Mouse (Mus musculus) midbrain, postnatal 0 days (tissue): ENCODE data around the gene Stx7. TPM values are rescaled to one million over a fixed set of nuclear protein-coding genes. Genes with fewer than 3 reads are reported as not detected.

Experiments used
- ATAC-seq: fragments of 200-750 bp; cut with Nextera tagmentation; 2 replicates; pipeline ENCODE4 v1.8.0; 2017; ENCODE audit warnings: moderate number of reproducible peaks, mild to moderate bottlenecking, moderate TSS enrichment, moderate library complexity; ENCODE audit not compliant: low FRiP score
- DNase-seq: peaks from one replicate; pipeline ENCODE4 v3.0.0-alpha.2; 2015; ENCODE audit warnings: low spot score
- H3K27ac ChIP-seq: fragments of 300-500 bp; sonication (generic); 2 replicates; pipeline ENCODE4 v1.5.1; 2014; ENCODE audit warnings: low read depth, mild to moderate bottlenecking, low read length, mixed read lengths
- H3K27me3 ChIP-seq: fragments of 300-500 bp; sonication (generic); 2 replicates; pipeline ENCODE4 v1.6.1; 2014; ENCODE audit warnings: low read length, control low read depth, mixed read lengths; ENCODE audit not compliant: insufficient read depth
- H3K36me3 ChIP-seq: fragments of 300-500 bp; sonication (generic); 2 replicates; pipeline ENCODE4 v1.6.1; 2014; ENCODE audit warnings: low read length, control low read depth, mixed read lengths; ENCODE audit not compliant: insufficient read depth
- H3K4me1 ChIP-seq: fragments of 300-500 bp; sonication (generic); 2 replicates; pipeline ENCODE4 v1.6.1; 2014; ENCODE audit warnings: mild to moderate bottlenecking, control low read depth, antibody characterized with exemption, low read length, mixed read lengths; ENCODE audit not compliant: insufficient read depth
- H3K4me2 ChIP-seq: fragments of 300-500 bp; sonication (generic); 2 replicates; pipeline ENCODE4 v1.6.1; 2014; ENCODE audit warnings: low read depth, mild to moderate bottlenecking, low read length, mixed read lengths; ENCODE audit not compliant: poor library complexity, severe bottlenecking
- H3K4me3 ChIP-seq: fragments of 300-500 bp; sonication (generic); 2 replicates; pipeline ENCODE4 v1.5.1; 2014; ENCODE audit warnings: low read depth, mild to moderate bottlenecking, low read length, moderate library complexity
- H3K9ac ChIP-seq: fragments of 300-500 bp; sonication (generic); replicated peaks from 2 replicates; pipeline ENCODE4 v1.6.1; 2014; ENCODE audit warnings: mild to moderate bottlenecking, low read length, moderate library complexity, mixed read lengths; ENCODE audit not compliant: poor library complexity, severe bottlenecking
- H3K9me3 ChIP-seq: fragments of 300-500 bp; sonication (generic); 2 replicates; pipeline ENCODE4 v1.6.1; 2016; ENCODE audit warnings: low read length, control low read depth
- CTCF ChIP-seq: IDR thresholded peaks from 2 replicates; pipeline ENCODE4 v1.5.1; 2016; ENCODE audit warnings: antibody characterized with exemption, mild to moderate bottlenecking
- WGBS: fragments of 180-500 bp; shearing (Covaris S2); extraction: QIAGEN DNeasy Blood & Tissue Kit; methylation state at CpG from one replicate; pipeline ENCODE4 v1.1.7; 2014; 5-methylcytosine and 5-hydroxymethylcytosine counted together
- polyA plus RNA-seq: library from polyadenylated mRNA; unstranded; fragments of >200 nt; fragmentation: Nextera tagmentation; extraction: Ambion mirVana; gene quantifications from 2 replicates; pipeline ENCODE4 v1.2.1, GENCODE M21; 2015
- total RNA-seq: library from RNA; depleted of rRNA; stranded (reverse); fragments of >200 nt; gene quantifications from 2 replicates; pipeline ENCODE4 v1.2.3, GENCODE M21; 2014

Gene Stx7
- total and polyA plus RNA-seq, 2 experiments from 2014 or later, result 144 to 358 TPM

GRCm38 (mm10) chr10:24213297-24213696 lies 64.2 kb downstream of the Stx7 start:
- no peak for TF ChIP-seq CTCF
- Histone ChIP-seq H3K9ac (no peak overlapping the region), H3K27me3 (no peaks in the 10 kb centered on the region), H3K4me1 (no peaks in the 10 kb centered on the region), H3K27ac (no peak overlapping the region), H3K36me3 (no peaks in the 10 kb centered on the region), H3K4me3 (no peak overlapping the region), H3K4me2 (no peak overlapping the region), H3K9me3 (no peaks in the 10 kb centered on the region)
- DNase-seq, result no peak
- WGBS, result 76% methylated on average over 5 of the region's 5 CpGs
- ATAC-seq, result no peak

GRCm38 (mm10) chr10:24217558-24218268 lies 68.6 kb downstream of the Stx7 start:
- Histone ChIP-seq H3K4me1 (no peaks in the 10 kb centered on the region), H3K9me3 (no peaks in the 10 kb centered on the region), H3K36me3 (no peaks in the 10 kb centered on the region), H3K9ac (no peak overlapping the region), H3K27ac (no peak overlapping the region), H3K4me3 (no peak overlapping the region), H3K27me3 (peaks cover 9% of the 10 kb centered on the region), H3K4me2 (no peak overlapping the region)
- 50% methylated on average over 6 of the region's 6 CpGs for WGBS
- no peak for TF ChIP-seq CTCF
- ATAC-seq (no peak), DNase-seq (no peak)

DNA sequence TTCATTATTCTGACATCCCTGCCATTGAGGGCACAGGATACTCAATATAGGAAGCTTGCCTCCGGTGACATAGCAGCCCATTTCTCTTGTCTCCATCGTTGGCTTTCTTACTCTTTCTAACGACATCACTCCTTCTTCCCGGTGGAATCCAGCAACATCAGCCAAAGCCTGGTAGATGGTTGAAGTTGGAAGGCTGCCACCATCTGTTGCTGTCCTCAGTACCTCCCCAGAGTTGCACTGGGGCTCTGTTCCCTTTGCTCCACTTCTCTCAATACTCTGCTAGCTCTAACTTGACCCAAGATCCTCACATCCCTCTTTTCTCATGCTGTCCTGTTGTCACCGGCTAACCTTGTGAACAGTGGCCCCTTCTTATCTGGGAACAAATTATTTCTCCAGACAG lies 71.8 kb downstream of the Stx7 start:
- ATAC-seq (no peak), DNase-seq (no peak)
- no peak overlapping the region for H3K9ac ChIP-seq
- no peaks in the 10 kb centered on the region for H3K36me3 ChIP-seq
- no peaks in the 10 kb centered on the region; the same call in 1 of the 2 replicates for H3K4me1 ChIP-seq
- 87% methylated on average over 5 of the region's 5 CpGs for WGBS
- no peak overlapping the region for H3K27ac ChIP-seq
- H3K27me3 ChIP-seq, result peaks cover 19% of the 10 kb centered on the region
- H3K4me2 ChIP-seq, result no peak overlapping the region
- H3K9me3 ChIP-seq, result no peaks in the 10 kb centered on the region
- no peak overlapping the region for H3K4me3 ChIP-seq
- no peak for TF ChIP-seq CTCF

DNA sequence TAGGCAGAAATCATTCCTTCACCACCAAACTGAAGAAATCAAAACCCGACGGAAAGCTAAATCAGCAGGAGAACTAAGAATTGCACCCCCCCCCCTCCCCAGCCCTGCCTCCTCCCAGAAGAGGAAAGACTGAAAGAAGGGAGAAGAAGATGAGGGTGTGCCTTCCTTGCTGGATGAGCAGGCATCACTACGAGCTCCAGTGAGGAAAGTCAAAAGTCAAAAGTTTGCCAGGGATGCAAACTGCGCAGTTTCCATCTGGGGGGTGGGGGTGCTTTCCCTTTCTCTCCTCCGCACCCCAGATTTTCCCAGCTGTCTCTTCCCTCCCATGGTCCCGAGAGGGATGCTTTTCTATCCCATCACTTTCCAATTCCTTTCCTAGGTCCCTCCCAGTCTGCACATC lies 73.8 kb downstream of the Stx7 start:
- H3K27me3 ChIP-seq, result peaks cover 19% of the 10 kb centered on the region
- H3K4me1 ChIP-seq, result no peaks in the 10 kb centered on the region; the same call in 1 of the 2 replicates
- WGBS, result 9% methylated on average over 6 of the region's 6 CpGs
- H3K4me2 ChIP-seq, result peak overlapping the region; percentile 72
- no peak overlapping the region for H3K27ac ChIP-seq
- H3K9me3 ChIP-seq, result no peaks in the 10 kb centered on the region
- H3K36me3 ChIP-seq, result no peaks in the 10 kb centered on the region
- H3K4me3 ChIP-seq, result peak overlapping the region; percentile 39
- no peak for TF ChIP-seq CTCF
- H3K9ac ChIP-seq, result no peak overlapping the region
- DNase-seq, result no peak
- no peak for ATAC-seq

GRCm38 (mm10) chr10:24223449-24224143 lies 74.5 kb downstream of the Stx7 start, which contains the start of gene Moxd1:
Moxd1 (plus strand) TSS chr10:24223517.
- Histone ChIP-seq H3K27me3 (peaks cover 19% of the 10 kb centered on the region), H3K4me3 (peak within 1 kb of the TSS; percentile 39), H3K4me2 (peak within 1 kb of the TSS; percentile 72), H3K9ac (peak within 1 kb of the TSS; percentile 40; the same call in 1 of the 2 replicates), H3K9me3 (no peaks in the 10 kb centered on the region), H3K4me1 (no peaks in the 10 kb centered on the region; the same call in 1 of the 2 replicates), H3K27ac (no peak within 1 kb of the TSS), H3K36me3 (no peaks in the 10 kb centered on the region)
- DNase-seq (no peak), ATAC-seq (peak; percentile 70)
- 3% methylated on average over 47 of the region's 56 CpGs for WGBS
- peak; percentile 8; the same call in 1 of the 2 replicates for TF ChIP-seq CTCF

- Histone ChIP-seq H3K9ac (no peak overlapping the region), H3K4me3 (no peak overlapping the region), H3K27ac (no peak overlapping the region), H3K36me3 (no peaks in the 10 kb centered on the region), H3K9me3 (no peaks in the 10 kb centered on the region), H3K4me2 (no peak overlapping the region), H3K4me1 (no peaks in the 10 kb centered on the region; the same call in 1 of the 2 replicates), H3K27me3 (peaks cover 19% of the 10 kb centered on the region)
- DNase-seq (no peak), ATAC-seq (no peak)
- no peak for TF ChIP-seq CTCF
- WGBS, result 38% methylated on average over 8 of the region's 8 CpGs
Measured at GRCm38 (mm10) chr10:24224591-24224990, 75.5 kb downstream of the Stx7 start.
